Mouse (Mus musculus): ENCODE results near the gene Ephx1. TPM values are rescaled to one million over a fixed set of nuclear protein-coding genes. Genes with fewer than 3 reads are reported as not detected.
A peak's percentile ranks its signal among the peaks of the same experiment; 100 is the strongest.
"Not testable (repeated sequence)": the region's sequence is repeated elsewhere in the genome, so short reads cannot be mapped to it uniquely, and the experiment has no call there.

Ephx1 gene
- total RNA-seq, 2 experiments from 2014 or later: 22.5 to 40.8 TPM

DNA sequence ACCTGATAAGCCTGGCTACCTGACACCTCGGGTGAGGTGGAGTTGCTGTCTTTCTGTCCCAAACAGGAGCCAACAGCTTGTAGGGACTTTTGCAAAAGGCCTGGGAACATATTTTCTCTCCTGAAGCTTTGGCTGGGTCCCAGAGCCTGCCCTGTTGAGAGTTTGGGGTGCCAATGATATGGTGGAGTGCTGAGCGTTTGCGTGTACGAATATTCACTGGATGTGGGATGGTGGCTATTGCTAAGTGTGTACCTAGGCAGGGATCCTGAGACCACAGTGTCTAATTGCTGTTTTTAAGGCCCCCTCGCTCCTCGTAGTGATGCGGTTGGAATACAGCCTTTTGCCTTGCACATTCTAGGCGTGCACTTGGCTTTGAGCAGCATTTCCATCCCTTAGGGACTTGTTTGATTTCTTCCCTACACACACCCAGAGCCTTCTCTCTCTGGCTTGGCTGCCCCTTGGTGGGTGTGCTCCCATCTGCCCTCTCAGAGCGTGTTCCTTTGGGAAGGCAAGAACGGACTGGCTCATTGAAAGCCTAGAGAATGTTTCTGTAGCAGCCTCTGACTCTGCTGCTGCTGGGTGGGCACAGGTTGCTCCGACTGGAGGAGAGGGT, 77.6 kb downstream of the Ephx1 start:
- intact Hi-C loops (cut with DNase I): no loop called here
- no peak for DNase-seq (ENCODE audit: low spot score)

DNA sequence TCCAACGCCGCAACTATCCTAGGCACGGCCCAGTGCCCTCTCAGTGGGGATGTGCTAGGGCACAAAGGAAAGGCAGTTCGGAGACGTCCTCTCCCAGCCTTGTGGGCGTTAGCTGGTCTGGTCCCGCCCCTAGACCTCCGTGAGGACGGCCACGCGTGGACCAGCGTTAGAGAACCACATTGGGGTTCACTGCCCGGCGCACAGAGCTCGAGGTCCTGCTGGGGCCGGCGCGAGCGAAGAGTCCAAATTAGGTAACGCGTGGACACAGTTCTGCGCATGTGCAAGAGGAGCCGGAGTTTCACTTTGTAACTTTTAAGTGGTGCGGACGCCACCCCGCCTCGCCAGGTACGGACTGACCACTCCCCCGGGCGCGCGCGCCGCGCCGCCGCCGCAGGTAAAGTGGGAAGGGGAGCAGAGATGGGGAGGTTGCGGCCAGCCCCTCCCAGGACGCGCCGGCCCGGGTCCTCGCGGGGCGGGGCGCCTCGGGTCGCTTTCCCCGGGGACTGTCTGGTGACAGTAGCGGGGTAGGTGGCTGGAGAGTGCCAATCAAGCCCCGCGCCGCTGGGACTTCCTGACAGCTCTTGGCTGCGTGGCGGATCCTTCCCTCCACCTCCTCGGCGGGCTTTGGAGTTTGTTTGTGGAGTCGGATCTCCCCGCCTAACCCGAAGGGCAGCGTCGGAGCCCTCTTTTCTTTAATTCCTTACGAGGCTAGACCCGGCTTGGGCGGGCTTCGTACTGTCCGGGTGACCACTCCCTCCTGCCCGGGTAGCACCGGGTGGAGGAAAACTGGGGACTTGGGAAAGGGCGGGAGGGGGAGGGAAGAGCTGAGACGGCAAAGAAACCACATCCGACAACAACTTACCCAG, 78.3 kb downstream of the Ephx1 start, which contains the start of gene Tmem63a:
TSS of gene Tmem63a (plus strand) at position 179 of the 866 bp plus-strand sequence.
- intact Hi-C loops (cut with DNase I): no loop called here
- DNase-seq (ENCODE audit: low spot score): peak; percentile 63

DNA sequence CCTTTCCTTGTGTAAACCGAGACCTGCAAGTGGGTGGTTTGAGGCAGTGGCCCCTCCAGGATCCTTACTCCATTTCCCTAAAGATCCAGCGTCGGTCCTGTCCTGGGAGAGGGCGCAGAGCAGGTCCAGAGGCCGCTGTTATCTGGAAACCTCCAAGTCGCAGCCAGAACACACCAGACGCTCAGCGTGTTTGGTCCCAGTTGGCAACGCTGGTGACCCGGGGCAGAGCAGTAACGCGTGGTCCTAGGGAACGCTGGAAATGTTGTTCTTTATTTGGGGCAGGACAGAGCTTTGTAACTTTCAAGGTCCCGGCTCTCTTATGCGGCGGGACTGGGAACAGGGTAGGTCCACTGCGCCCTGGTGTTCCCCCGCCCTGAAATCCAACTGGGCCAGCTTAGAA, 79.0 kb downstream of the Ephx1 start:
- no peak for DNase-seq (ENCODE audit: low spot score)
- intact Hi-C loops (cut with DNase I): loop anchor here (2.0 kb wide), 1 partner anchor 39 kb away; no protein-coding TSS in a partner anchor

DNA sequence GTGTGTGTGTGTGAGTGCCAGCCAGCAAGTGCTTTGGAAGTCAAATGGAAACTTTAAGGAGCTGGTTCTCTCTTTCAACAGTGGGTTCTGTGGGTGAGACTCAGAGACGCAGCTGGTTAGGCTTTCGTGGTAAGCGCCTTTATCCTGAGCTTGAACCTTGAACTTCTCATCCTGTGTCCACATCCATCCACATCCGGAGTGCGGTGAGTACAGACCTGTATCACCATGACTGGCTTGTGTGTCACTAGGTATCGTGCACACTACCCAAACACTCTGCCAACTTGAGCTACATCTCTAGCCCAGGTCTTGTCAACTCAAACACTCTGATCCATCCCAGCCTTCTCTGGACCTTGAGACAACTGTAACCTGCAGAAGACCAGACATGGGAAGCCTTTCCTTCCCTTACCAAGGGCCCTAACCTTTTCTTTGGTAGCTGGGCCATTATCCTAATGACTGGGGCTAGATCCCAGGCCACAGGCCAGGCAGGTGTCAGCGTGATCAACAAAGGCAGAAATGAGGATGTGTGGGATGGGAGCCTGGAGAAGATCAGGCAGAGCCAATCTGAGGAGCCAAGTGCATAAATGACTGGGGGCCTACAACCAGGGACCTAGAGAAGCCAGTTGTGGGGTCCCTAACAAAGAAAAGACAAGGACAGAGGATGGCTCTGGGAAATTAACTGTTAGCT, 79.8 kb downstream of the Ephx1 start:
- no peak for DNase-seq (ENCODE audit: low spot score)
- intact Hi-C loops (cut with DNase I): loop anchor here (2.0 kb wide), 1 partner anchor 38 kb away; no protein-coding TSS in a partner anchor

DNA sequence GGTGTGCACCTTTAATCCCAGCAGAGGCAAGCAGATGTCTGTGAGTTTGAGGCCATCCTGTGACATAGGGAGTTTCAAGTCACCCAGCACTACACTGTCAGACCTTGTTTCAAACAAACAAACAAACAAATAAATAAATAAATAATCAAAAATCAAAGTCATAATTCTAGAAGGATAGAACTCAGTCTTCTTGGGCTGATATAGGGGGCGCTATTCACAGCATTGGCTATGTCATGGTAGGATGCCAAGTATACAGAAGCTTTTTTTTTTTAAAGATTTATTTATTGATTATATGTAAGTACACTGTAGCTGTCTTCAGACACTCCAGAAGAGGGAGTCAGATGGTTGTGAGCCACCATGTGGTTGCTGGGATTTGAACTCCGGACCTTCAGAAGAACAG, 81.9 kb downstream of the Ephx1 start:
- DNase-seq (ENCODE audit: low spot score); intact Hi-C loops (cut with DNase I): not testable (repeated sequence)

DNA sequence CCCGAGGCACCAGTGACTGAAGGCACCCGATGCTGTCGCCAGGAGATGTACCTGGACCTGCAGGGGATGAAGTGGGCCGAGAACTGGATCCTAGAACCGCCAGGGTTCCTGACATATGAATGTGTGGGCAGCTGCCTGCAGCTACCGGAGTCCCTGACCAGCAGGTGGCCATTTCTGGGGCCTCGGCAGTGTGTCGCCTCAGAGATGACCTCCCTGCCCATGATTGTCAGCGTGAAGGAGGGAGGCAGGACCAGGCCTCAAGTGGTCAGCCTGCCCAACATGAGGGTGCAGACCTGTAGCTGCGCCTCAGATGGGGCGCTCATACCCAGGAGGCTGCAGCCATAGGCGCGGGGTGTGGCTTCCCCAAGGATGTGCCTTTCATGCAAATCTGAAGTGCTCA, 83.1 kb downstream of the Ephx1 start:
- intact Hi-C loops (cut with DNase I); DNase-seq (ENCODE audit: low spot score): not testable (repeated sequence)

DNA sequence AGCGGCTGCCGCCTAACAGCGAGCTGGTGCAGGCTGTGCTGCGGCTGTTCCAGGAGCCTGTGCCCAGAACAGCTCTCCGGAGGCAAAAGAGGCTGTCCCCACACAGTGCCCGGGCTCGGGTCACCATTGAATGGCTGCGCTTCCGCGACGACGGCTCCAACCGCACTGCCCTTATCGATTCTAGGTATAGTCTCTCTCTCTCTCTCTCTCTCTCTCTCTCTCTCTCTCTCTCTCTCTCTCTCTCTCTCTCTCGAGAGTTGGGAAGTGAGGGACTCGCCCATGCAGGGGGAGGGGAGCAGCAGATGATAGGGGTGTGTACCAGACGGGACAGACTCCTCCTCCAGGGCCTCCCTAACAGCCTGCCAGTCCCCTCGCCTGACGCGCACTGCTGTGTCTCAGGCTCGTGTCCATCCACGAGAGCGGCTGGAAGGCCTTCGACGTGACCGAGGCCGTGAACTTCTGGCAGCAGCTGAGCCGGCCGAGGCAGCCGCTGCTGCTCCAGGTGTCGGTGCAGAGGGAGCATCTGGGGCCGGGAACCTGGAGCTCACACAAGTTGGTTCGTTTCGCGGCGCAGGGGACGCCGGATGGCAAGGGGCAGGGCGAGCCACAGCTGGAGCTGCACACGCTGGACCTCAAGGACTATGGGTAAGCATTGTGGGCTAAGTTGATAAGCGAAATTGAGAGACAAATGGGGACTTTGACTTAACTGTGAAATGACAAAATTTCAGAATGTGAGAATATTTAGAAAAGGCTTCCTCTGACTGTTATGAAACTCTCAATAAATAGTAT, 83.9 kb downstream of the Ephx1 start:
- peak; percentile 59 for DNase-seq (ENCODE audit: low spot score)
- intact Hi-C loops (cut with DNase I): not testable (repeated sequence)

DNA sequence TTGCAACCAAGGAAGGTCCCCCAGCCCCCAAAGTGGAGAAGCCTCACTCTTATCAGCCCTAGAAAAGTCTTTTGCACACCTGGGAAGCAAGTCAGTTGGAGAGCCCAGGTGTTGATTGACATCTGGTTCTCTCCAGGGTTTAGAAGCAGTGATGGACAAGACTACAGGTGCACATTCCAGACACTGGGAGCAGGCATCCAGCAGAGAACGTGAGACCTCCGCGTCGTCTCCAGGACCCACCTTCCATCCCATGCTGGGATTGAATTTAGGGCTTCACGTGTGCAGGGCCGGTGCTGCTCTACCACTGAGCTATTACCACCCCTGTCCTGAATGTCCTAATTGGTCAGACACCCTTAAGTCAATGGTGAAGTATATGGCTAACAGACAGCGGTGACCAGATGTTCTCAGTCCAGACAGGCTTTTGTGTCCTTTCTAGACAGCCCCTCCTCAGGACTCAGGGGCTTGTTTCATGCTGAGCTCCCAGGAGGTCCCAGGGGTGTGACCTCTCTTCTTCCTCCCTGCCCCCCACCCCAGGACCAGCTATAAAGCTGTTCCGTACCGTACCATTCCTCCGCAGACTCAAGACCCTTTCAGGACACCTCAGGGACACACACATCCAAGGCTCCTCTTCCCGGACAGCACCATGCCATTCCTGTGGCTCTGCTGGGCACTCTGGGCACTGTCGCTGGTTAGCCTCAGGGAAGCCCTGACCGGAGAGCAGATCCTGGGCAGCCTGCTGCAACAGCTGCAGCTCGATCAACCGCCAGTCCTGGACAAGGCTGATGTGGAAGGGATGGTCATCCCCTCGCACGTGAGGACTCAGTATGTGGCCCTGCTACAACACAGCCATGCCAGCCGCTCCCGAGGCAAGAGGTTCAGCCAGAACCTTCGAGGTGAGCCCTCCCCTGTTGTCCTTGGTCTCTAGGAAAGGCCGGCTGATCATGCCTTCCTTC, 86.0 kb downstream of the Ephx1 start, which contains the start of gene Lefty1:
TSS of gene Lefty1 (plus strand) at position 556 of the 953 bp plus-strand sequence.
- intact Hi-C loops (cut with DNase I): no loop called here

DNA sequence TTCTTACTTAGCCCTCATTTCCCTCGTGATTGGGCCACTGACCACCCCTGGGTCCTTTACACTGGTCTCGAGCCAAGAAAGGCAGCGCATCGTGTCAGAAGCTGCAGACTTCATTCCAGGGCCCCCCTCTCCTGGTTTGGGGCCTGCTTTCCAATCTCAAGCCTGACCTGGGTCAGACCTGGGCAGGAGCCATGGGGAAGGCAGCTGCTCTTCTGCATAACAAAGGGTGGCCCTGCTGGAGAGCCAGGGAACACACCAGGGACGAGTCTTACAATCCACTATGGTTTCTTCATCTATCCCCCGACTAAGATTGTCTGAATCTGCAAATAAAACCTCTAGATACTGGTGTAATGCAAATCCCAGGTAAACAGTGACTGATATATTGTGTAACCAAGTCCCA, 87.0 kb downstream of the Ephx1 start:
- intact Hi-C loops (cut with DNase I): no loop called here
- DNase-seq (ENCODE audit: low spot score): no peak

More for the DNA sequence above, 86.0 kb downstream of the Ephx1 start, which contains the start of gene Lefty1:
- no peak for DNase-seq (ENCODE audit: low spot score)

DNA sequence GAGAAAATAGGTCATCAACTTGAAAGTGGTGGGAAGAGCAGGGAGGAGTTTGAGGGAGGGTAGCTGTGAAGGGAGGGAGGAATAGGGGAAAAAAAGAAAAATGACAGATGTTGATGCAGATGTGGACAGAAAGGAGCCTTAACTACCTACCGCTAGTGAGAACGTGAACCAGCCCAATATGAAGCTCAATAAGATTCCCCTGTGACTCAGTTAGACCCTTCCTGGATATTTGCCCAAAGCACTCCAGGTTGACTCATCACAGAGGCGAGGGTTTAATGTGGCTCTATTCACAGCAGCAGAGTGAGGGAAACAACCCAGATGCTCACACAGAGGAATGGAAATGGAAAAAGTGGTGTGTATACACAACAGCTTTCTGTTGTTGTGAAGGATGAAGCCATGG, 89.6 kb downstream of the Ephx1 start:
- intact Hi-C loops (cut with DNase I): no loop called here
- no peak for DNase-seq (ENCODE audit: low spot score)

DNA sequence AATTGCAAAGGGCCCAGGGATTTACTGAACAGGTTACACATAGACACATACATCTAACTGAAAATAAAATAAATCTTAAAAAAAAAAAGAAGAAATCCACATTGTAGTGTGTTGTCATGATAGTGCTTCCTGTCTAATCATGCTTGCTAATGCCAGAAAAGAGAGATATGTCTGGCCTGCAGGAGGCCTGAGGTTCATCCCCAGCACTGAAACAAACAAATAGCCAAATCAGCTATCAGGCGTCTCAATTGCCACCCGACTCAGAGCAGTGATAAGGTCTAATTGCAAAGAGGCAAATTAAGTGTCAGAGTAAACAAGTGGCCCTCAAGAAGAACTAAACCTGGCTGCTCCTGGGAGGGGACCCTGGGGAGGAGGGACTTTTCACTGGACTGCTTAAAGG, 91.1 kb downstream of the Ephx1 start:
- intact Hi-C loops (cut with DNase I): no loop called here
- DNase-seq (ENCODE audit: low spot score): no peak

DNA sequence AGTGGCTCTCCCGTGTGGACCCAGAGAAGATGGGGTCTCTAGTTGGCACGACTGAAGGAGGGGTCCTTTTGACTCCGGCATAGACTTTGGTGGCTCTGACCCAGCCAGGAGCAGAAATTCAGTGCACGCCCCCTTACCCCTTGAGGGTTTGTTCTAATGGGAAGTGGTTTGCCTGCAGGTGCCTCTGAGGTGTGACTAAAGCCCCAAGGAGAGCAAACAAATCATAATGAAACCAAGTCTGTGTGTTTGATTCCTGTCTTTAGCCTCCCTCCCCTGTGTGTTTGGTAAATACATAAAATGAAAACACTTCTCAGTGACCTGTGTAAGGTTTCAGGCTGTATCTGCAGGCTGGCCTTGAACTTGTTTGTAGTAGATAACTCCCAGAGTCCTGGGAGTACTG, 94.4 kb downstream of the Ephx1 start:
- no peak for DNase-seq (ENCODE audit: low spot score)
- intact Hi-C loops (cut with DNase I): no loop called here

Other genes starting within 250 kb of the Ephx1 start
- 100 to 1,000 TPM; 494 to 517 TPM for gene H3f3a, start 207.0 kb downstream of the Ephx1 start, total RNA-seq (2021)
- gene Sde2, start 169.8 kb downstream of the Ephx1 start, total RNA-seq (2021): 10 to 100 TPM; 10.4 to 11.8 TPM
- not detected for gene Lefty2, start 127.8 kb downstream of the Ephx1 start, total RNA-seq (2021)
- gene Pycr2, start 116.6 kb downstream of the Ephx1 start, total RNA-seq (2021): 10 to 100 TPM; 13.0 to 13.8 TPM
- gene Lefty1, start 85.9 kb downstream of the Ephx1 start, total RNA-seq (2021): under 1 TPM; 0.17 to 0.94 TPM
- gene Tmem63a, start 78.6 kb downstream of the Ephx1 start, total RNA-seq (2021): 10 to 100 TPM; 15.1 to 16.3 TPM
- not detected for gene 9130409I23Rik, start 30.3 kb upstream of the Ephx1 start, total RNA-seq (2021)
- gene Nvl, start 123.3 kb upstream of the Ephx1 start, total RNA-seq (2021): 1 to 10 TPM; 7.2 to 8.1 TPM
- gene Cnih4, start 123.8 kb upstream of the Ephx1 start, total RNA-seq (2021): 10 to 100 TPM; 49.7 to 53.1 TPM
- 100 to 1,000 TPM in 1 of 2 experiments, 10 to 100 TPM in 1; 96.0 to 103 TPM for gene Wdr26, start 191.1 kb upstream of the Ephx1 start, total RNA-seq (2021)